Mouse (Mus musculus): ENCODE results near the gene Krtap5-4.

DNA sequence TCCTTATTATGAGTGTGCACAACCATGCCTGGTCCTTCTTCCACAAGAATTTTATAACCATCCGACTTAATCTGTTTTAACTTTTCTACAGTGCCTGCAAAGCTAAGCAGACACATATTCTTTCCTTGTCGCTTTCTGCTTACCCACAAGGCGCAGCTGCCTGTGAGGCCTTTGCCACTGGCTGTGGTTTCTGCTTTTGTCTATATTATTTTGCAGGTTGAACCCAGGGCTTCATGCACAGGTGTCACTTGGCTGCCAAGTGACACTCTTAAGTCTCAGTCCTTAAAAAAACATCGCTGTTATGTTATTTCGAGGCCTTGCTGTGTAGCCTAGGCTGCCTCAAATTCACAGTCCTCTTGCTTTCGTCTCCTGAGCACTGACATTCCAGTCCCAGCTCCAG, 19.3 kb downstream of the Krtap5-4 start:
- no peak for TF ChIP-seq POLR2A (IDR thresholded peaks at IDR 0.05; ENCODE audit: insufficient read length, low read depth)
- no peak for TF ChIP-seq POLR2AphosphoS2 (IDR thresholded peaks at IDR 0.05; ENCODE audit: insufficient read length, low read depth)
- no peak for TF ChIP-seq MAX (IDR thresholded peaks at IDR 0.05; ENCODE audit: low read depth)
- no peak for TF ChIP-seq E2F4 (IDR thresholded peaks at IDR 0.05; ENCODE audit: insufficient read depth)
- TF ChIP-seq MYOD1 (IDR thresholded peaks at IDR 0.05; ENCODE audit: control insufficient read depth in 1 of 3, insufficient read length in 2 of 3, low read depth in 2 of 3), result no peak
- no peak for TF ChIP-seq USF1 (IDR thresholded peaks at IDR 0.05; ENCODE audit: low read depth)
- TF ChIP-seq MYOG (IDR thresholded peaks at IDR 0.05; ENCODE audit: control insufficient read depth in 1 of 3, insufficient read depth in 1 of 3, insufficient read length in 2 of 3, low read depth in 2 of 3), result no peak
- TF ChIP-seq TCF12 (IDR thresholded peaks at IDR 0.05; ENCODE audit: insufficient read depth, poor library complexity, severe bottlenecking), result no peak
- TF ChIP-seq CEBPB (IDR thresholded peaks at IDR 0.05; ENCODE audit: insufficient read depth, poor library complexity, severe bottlenecking), result no peak
- TF ChIP-seq TCF3 (IDR thresholded peaks at IDR 0.05; ENCODE audit: insufficient read length, low read depth), result no peak
